Mouse (Mus musculus): ENCODE measurements around the gene Pik3cg. TPM values are rescaled to one million over a fixed set of nuclear protein-coding genes. Genes with fewer than 3 reads are reported as not detected.
A peak's percentile ranks its signal among the peaks of the same experiment; 100 is the strongest.
"Not testable (repeated sequence)": the region's sequence is repeated elsewhere in the genome, so short reads cannot be mapped to it uniquely, and the experiment has no call there.

The Pik3cg gene
- 1.6 and 2.5 TPM in 2 replicates for polyA plus RNA-seq (2012; rRNA removed)

DNA sequence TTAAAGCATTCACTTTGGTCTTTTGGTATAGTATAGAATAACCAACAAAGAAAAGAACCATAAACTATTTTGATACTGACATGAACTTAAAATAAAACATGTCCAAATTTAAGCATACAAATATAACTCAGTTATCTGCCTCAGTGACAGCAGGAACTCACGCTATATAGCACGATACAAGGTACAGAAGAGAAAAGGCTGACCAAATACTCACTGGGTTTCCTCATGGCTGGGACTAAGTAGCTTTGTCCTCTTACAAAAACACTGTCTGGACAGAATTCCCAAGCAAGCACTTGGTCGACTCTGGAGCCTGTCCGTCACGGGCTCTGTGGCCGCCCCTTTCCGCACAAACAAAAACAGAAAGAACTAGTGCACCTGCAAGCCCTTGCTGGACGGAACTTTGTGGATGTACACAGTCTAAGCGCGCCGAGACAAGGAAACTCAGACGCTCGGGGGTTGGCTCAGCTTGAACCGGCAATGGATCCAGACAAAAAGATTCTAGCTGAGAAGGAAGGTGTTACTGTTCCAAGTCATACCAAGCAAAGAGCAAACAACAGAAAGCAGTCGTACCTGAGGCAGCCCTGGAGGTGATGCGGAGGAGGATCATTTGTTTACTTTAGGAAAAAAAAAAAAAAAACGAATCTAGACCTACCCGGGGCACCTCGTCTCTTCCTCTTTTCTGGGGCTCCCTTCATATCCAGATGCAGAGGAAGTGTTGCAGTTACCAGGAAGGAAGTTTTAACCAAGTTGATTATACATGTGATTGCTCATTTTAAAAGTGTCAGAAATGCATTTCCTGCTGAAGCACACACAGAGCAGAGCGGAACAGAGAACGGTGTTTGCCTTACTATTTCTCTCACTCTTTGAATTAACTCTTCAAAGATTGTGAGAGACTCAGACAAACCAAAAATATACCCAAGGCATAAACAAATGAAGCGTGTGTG is at the start of gene Pik3cg:
Pik3cg (minus strand) TSS at position 712 of the 944 bp plus-strand sequence.
- no peak for DNase-seq (ENCODE audit: extremely low spot score in 1 of 2, low spot score in 1 of 2)

DNA sequence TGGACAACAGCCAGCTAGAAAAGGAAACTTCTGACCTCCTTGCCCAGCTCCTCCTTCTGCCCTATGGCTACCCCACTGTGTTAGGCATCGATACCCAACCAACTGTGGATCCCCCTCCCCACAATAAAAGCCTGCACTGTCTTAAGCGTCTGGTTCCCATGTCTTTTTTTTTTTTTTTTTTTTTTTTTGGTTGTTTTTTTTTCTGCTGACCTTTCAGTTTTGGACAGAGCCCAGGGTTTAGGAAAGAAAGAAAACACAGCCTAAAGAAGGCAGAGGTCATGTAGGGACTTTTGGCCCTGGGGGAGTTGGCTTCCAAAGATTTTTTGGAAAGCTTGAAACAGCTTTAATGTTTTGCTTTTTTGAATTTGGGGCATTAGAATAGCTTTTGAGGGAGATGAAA is 40.0 kb upstream of the Pik3cg start:
- DNase-seq (ENCODE audit: extremely low spot score in 1 of 2, low spot score in 1 of 2), result no peak

DNA sequence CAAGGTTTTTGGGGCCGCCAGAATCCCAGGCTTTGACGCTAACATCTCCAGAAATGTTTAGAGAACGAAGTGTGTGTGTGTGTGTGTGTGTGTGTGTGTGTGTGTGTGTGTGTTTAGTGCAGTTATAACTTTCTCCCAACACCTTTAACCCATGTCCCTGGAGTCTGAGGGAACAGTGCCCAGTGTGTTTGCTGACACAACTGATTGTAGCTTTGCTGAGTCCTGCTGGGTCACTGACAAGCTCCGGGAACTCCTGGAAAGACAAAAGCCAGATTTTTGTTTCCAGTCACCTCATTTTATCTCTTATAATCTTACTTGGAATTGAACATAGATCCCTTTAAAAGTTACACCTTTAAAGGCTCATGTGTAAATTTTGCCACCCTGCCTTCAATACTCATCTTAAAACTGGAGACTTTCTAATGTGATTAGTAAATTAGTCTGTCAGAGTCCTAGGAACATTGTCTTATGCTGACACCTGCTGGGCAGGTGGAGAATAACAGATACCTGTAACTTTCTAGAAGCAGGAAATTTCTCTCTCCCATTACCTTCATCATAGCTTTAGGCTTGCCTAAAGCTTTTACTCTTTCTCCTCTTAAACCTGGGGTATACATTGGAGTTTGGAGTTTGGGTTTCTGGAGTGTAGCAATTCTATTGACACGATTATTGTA is 37.2 kb upstream of the Pik3cg start:
- DNase-seq (ENCODE audit: extremely low spot score in 1 of 2, low spot score in 1 of 2), result peak in 1 of 2 experiments; percentile 69

DNA sequence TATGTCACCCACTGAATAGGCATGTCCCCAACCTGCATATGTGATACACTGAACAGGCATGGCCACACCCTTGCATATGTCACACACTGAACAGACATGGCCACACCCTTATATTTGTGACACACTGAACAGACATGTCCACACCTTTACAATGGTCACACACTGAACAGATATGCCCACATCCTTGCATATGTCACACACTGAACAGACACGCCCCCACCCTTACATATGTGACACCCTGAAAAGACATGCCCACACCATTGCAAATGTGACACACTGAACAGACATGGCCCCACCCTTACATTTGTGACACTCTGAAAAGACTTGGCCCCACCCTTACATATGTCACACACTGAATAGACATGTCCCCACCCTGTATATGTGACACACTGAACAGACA is 35.1 kb upstream of the Pik3cg start:
- no peak for DNase-seq (ENCODE audit: extremely low spot score in 1 of 2, low spot score in 1 of 2)

DNA sequence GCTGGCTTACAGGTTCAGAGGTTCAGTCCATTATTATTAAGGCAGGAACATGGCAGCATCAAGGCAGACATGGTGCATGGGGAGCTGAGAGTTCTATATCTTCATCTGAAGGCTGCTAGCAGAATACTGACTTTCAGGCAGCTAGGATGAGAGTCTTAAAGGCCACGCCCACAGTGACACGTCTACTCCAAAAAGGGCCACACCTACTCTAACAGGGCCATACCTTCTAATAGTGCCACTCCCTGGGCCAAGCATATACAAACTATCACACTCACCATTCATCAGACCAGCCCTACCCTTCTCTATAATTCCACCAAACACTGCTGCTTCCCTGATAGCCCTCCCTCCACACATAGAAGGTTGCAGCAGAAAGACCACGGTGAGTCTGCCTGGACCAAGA is 30.7 kb upstream of the Pik3cg start:
- DNase-seq (ENCODE audit: extremely low spot score in 1 of 2, low spot score in 1 of 2), result not testable (repeated sequence)

DNA sequence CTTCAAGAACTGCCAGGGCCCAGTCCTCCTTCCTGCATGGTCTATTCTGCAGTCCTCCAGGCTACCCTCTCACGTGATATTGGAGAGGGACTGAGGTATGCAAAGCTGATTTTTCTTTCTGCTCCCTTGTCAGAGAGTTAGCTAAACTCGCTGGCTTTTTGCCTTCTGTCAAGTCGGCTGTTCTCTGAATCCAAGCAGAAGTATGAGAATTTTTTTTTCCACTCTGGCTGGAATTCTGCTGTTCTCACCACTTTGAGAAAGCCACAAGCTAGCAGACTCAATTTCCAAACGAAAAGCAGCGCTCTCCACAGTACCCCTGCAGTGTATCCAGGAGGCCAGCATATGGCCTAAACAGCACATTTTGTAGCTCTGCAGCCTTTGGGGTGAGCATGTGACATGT is 30.0 kb upstream of the Pik3cg start:
- peak in 1 of 2 experiments; percentile 35 for DNase-seq (ENCODE audit: extremely low spot score in 1 of 2, low spot score in 1 of 2)

DNA sequence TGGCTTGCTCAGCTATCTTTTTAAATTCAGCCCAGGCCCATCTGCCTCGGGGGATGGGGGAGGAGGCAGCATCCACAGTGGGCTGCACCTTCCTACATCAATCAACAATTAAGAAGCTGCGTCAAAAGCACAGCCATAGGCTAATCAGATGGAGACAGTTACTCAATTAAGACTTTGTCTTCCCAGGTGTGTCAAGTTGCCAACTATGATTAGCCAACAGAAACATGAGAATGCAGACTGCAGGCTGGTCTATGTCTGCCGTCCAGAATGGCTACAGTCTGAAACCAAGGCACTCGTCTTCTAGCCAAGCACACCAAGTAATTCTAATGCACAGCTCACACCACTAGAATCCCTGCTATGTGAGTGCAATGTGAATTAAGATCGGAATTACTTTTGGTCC is 29.4 kb upstream of the Pik3cg start:
- DNase-seq (ENCODE audit: extremely low spot score in 1 of 2, low spot score in 1 of 2), result no peak

DNA sequence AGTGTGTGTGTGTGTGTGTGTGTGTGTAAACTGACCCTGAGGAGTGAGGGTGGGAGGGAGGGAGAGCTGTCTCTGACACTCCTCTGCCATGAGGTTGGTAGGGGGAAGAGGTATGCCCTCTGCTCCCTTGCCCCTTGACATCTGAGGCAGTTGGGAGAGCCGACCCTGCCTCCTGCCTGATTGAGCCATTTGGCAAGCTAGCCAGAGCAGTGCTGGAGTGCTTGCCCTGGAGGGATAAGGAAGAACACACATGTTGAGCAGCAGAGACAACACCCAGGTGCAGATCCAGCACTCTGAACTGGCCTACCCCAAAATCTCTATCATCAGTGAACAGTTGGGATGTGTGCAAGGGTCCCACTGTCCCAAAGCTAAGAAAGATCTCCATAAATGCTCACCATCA is 28.7 kb upstream of the Pik3cg start:
- no peak for DNase-seq (ENCODE audit: extremely low spot score in 1 of 2, low spot score in 1 of 2)

DNA sequence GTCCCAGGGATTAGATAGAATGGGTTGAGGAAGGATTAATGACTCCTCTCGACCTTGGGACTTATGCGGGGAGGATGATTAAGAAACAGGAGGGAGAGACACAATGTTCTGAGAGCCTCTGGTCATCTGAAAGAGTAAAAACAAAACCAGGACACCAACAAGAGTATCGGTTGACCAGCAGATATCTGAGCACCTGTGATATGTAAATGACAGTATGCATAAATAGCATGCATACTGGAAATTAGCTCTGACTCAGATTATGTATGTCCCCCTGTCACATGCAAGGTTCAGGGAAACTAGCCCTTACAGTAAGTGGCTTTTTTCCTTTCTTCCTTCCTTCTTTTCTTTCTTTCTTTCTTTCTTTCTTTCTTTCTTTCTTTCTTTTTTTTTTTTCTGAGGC is 28.0 kb upstream of the Pik3cg start:
- DNase-seq (ENCODE audit: extremely low spot score in 1 of 2, low spot score in 1 of 2), result no peak

DNA sequence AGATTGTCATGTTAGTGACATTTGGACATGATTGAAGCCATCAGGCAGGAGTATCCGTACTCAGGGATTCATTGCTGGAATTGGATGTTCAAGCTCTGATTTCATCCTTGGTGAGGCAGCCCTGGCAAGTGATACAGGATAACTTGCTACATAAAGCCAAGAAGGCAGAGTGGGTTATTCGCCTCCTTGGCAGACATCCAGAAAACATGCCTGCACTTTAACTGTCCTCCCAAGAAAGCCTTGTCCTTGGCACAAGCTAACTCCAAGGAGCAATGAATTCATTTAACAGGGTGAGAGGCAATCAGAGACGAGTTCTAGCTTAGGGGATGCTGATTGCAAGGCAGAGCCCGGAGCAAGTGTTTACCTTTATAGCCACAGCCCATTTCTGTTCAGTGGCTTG is 25.4 kb upstream of the Pik3cg start:
- DNase-seq (ENCODE audit: extremely low spot score in 1 of 2, low spot score in 1 of 2), result no peak

DNA sequence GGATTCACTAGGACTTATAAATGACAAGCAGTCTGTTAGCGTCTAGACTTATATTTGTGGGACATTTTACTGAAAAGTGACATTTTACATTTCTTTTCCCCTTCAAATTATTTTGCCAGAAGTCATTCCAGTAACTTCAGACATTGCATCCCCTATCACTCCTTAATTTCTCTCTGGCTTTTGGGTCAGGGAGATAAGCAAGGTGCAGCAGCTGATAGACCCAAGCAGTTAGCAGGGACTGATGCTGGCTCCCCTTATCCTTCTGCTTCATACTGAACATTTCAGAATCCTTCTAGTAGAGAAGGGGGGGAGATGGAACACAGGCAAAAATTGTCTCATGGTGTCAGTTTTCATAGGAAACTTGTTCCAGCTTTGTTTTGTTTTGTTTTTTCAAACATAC is 22.9 kb upstream of the Pik3cg start:
- DNase-seq (ENCODE audit: extremely low spot score in 1 of 2, low spot score in 1 of 2), result no peak

DNA sequence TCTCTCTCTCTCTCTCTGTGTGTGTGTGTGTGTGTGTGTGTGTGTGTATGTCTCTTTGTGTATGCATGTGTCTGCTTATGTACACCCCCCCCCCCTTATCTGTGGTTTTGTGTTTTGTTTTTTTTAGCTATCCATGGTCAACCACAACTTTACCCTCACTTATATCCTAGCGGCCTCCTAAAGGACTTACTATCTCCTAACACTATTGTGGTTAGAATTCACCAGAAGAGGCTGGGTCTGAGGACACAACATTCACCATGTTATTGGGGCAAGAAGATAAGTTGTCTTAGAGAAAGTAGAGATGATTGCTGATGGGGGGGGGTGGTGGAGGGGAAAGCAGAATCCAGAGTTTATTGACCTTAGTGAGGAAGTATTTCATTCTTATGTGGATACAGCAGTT is 15.2 kb upstream of the Pik3cg start:
- DNase-seq (ENCODE audit: extremely low spot score in 1 of 2, low spot score in 1 of 2), result no peak

DNA sequence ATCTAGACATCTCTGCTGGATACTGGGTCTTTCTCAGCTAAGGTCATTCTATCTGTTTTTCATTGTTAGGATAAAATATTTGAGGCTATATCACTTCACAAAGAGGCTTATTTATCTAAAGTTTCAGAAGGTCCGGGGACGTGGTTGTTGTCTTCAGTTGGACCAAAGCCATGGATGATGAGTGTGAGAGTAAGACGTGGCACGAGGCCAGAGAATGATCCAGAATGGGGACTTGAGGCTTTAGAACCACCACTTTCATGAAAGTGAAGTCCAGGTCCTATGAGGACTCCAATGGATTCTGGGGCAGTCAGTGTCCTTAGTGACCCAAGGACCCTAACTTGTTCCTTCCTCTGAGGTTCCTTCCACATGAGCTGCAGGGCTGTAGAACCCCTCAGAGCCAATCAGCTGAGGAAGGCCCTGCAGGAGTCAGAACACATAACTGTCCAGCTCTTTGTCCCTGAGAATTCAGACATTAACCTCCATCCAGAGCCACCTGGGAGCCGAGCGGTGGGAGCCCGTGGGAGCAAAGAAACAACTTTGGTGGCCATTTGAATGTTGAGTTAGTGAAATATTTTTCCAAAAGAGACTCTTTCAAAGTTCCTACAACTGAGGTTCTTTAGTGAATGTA is 14.4 kb upstream of the Pik3cg start:
- DNase-seq (ENCODE audit: extremely low spot score in 1 of 2, low spot score in 1 of 2), result no peak

DNA sequence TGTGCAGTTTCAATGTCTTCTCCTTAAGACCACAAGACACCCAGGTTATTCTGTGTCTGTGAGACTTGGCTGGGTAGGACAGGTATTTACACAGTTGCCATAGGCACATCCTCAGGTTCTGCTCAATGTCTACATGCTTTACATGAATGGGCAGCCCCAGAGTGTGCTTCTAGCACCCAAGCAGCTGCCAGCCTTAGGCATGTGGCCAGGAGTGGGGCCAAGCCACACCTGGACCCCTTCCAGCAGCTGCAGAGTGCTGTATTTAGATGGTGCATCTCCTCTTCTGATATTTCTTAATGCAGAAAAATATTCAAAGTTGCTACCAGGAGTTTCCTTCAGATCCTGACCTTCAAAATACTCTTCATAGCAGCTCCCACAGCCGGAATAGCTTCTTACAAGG is 11.9 kb upstream of the Pik3cg start:
- DNase-seq (ENCODE audit: extremely low spot score in 1 of 2, low spot score in 1 of 2), result no peak

DNA sequence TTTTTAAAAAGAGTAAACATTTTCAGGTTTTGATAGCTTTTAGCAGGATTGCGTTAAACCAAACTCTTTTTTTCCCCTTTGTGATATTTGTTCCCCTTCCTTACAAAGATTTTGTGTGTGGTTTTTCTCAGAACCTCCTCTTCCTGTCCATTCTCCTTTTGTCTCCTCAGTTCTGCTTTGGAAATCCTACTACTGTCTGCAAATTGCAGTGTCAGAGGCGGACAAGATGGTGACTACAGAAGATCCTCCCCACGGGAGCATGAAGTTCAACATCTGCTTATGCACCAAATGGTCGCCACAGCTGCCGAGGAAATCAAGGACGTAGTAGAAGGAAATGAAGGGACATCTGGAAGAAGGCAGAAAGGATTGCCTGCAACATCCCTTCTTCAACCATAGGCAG is 6.7 kb upstream of the Pik3cg start:
- DNase-seq (ENCODE audit: extremely low spot score in 1 of 2, low spot score in 1 of 2), result no peak

DNA sequence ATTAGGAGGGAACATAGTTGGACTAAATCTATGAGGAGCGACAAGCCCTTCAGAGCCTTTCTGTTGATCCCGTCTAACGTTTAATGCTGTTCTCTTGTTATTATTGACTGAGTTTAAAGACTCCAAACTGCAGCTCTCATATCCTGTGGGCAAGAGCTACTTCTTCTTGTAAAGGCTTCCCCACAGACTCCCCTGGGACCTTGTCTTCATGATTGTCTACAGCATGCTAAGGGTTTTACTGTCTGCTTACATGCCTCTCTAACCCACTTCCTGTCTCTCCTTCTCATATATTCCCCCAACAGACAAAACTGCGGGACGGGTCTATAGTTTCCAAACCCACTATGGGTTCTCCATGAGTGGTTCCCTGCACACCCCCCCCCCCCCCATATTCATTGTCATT is 4.2 kb upstream of the Pik3cg start:
- DNase-seq (ENCODE audit: extremely low spot score in 1 of 2, low spot score in 1 of 2), result no peak

DNA sequence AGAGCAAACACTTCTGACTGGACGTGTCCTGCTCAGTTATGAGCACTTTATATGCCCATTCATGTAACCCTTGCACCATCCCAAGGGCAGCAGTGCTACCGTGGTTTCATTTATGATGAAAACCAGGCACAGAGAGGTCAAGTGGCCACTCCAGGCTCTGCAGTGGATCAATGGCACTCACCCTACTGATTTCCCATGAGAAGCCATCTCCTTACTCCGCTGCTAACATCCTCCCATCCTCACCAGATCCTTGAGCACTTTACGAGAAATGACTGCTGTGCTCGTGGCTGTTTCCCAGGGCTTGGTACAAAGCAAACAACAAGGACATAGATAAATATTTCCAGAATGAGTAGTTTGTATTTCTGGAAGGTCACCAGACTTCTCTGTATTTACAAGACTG is 3.7 kb upstream of the Pik3cg start:
- DNase-seq (ENCODE audit: extremely low spot score in 1 of 2, low spot score in 1 of 2), result no peak

DNA sequence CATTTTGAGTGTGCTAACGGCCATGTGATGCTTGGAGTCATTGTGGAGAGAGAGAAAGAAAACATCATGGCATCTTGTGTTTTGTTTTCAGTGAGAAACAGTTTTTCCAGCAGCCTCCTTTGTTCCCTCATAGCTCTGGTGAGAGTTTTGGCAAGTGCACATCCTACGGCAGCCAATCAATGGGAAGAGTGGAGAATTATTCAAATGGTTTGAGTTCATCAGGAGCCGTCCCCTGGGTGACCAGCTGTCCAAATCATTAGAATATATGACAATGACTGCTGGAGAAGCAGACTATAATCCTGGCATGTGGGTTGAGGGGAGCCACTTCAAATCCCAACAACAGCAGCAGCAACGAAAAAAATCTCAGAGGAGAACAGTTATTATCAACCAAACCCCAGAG is 2.8 kb upstream of the Pik3cg start:
- DNase-seq (ENCODE audit: extremely low spot score in 1 of 2, low spot score in 1 of 2), result no peak

DNA sequence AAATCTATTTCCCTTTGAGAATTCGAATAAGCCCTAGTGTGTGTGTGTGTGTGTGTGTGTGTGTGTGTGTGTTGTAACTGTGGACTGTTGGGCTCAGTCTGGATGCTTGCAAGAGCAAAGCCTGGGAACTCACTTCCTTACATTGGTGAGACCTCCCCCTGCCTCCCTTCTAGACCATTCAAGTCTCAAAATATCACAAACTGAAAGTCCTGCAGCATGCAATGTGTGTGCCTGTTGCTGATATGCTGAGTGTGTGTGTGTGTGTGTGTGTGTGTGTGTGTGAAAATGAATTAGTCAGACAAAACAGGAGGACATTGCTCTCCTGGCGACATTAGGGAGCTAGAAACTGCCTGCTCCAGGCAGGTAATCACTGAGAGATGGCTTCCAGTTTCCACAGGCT is 492 bp upstream of the Pik3cg start:
- no peak for DNase-seq (ENCODE audit: extremely low spot score in 1 of 2, low spot score in 1 of 2)

DNA sequence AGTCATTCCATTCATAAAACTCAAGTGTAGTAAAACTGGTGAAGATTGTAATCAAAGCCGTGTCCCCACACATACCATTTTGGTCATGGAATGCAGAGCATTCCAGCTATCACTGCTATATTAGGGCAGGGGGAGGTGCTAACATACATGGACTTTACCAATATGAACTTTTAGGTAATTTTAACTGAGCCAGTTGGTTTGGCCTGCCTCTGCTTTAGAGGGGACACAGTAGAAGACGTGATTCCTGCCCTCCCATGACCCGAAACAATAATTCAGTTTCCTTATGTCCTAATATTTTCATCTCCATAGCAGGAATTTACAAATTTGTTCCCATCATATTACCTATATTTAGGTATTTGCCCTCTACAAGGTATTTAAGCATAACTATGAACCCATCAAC is 1.3 kb downstream of the Pik3cg start:
- no peak for DNase-seq (ENCODE audit: extremely low spot score in 1 of 2, low spot score in 1 of 2)

DNA sequence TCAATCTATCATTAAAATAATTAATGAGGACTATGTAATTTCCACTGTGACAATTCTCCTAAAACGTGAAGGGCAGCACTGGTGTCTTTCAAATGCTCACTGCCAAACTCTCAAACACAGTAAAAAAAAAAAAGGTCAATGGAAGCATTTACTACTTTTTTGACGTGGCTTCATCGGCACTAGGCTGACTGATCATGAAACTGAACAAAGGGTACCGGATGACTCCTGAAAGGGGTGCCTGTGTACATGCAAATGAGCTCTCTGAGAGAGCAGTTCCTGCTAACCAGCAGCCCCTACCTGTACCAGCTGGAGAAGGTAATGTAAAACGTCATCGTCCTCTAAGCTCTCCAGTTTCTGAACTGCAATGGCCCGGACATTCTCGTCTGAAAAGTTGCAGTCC is 4.8 kb downstream of the Pik3cg start:
- DNase-seq (ENCODE audit: extremely low spot score in 1 of 2, low spot score in 1 of 2), result no peak

DNA sequence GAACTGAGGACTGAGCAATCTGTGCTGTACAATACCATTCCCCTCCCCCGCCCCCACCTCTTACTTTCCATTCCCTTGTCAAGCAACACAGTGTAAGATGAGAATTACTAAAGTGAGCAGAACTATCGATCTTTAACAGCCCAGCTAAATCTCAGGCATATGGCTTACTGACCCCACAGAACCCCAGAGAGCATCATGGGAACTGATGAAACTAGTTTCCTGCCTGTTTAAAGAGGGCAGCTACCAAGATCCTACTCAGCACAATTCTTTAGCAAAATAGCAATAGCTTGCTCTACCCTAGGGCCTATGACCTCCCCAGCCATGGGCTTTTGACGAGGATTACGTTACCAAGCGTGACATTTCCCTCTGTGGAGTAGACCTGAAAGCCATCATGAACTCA is 5.9 kb downstream of the Pik3cg start:
- DNase-seq (ENCODE audit: extremely low spot score in 1 of 2, low spot score in 1 of 2), result no peak

All from frontal cortex, adult 2 months (tissue).